Mouse (Mus musculus) CH12.LX (cell line): ENCODE measurements at regions not wholly inside any gene's neighbourhood (a gene's known extent, or its start where the extent isn't known, plus 50 kb on each side); places are given as distances from the start of the nearest gene placed in this dataset.

Source experiments
- DNase-seq: peaks from one replicate; pipeline ENCODE4 v3.0.0-alpha.2; 2013; ENCODE audit errors: extremely low read depth
- H3K27ac ChIP-seq: 2 replicates; pipeline ENCODE4 v1.5.1; 2012; ENCODE audit warnings: low read depth, mild to moderate bottlenecking, control low read depth, moderate library complexity; ENCODE audit not compliant: insufficient read depth
- H3K27me3 ChIP-seq: replicated peaks from 2 replicates; pipeline ENCODE3; 2012; ENCODE audit warnings: inconsistent platforms
- H3K36me3 ChIP-seq, 2 experiments: replicated peaks in 1 of 2; 2 replicates each; pipeline versions ENCODE3 to v1.6.1; 2012; ENCODE audit warnings: inconsistent platforms in 1 of 2, low read length in 1 of 2, mild to moderate bottlenecking in 1 of 2, mixed read lengths in 1 of 2, moderate library complexity in 1 of 2; ENCODE audit not compliant: control insufficient read depth in 1 of 2, insufficient read depth in 1 of 2
- H3K4me1 ChIP-seq, 2 experiments: 2 replicates each; pipeline ENCODE4 v1.6.1; 2012; ENCODE audit warnings: inconsistent platforms in 1 of 2, moderate library complexity in 1 of 2; ENCODE audit not compliant: insufficient read depth in 2 of 2, control insufficient read depth in 1 of 2
- H3K4me2 ChIP-seq: 2 replicates; pipeline ENCODE4 v1.6.1; 2012; ENCODE audit warnings: low read depth, mild to moderate bottlenecking, control low read depth; ENCODE audit not compliant: poor library complexity, insufficient read depth, severe bottlenecking
- H3K4me3 ChIP-seq, 3 experiments: fragments of 150-350 bp in 1 of 3; sonication (generic) in 1 of 3; replicated peaks in 1 of 3; 2 replicates each; pipeline versions ENCODE3 to v1.5.1; 2011 to 2012; ENCODE audit warnings: low read depth in 2 of 3, low read length in 2 of 3, mild to moderate bottlenecking in 2 of 3, moderate library complexity in 2 of 3, control low read depth in 1 of 3, improper control_type of control experiment in 1 of 3, inconsistent platforms in 1 of 3, mixed read lengths in 1 of 3; ENCODE audit not compliant: poor library complexity in 1 of 3
- H3K79me2 ChIP-seq: replicated peaks from 2 replicates; pipeline ENCODE4 v1.6.1; 2012; ENCODE audit warnings: mild to moderate bottlenecking, moderate library complexity; ENCODE audit not compliant: control insufficient read depth, poor library complexity, insufficient read depth, severe bottlenecking; ENCODE audit errors: extremely low read depth
- H3K9ac ChIP-seq: 2 replicates; pipeline ENCODE4 v1.6.1; 2012; ENCODE audit warnings: low read depth, mild to moderate bottlenecking, control low read depth, moderate library complexity; ENCODE audit not compliant: insufficient read depth
- H3K9me3 ChIP-seq: replicated peaks from 2 replicates; pipeline ENCODE3; 2012; ENCODE audit warnings: low read length, inconsistent platforms, mixed read lengths
- BHLHE40 ChIP-seq: IDR thresholded peaks from 2 replicates; pipeline ENCODE4 v1.6.1; 2011; ENCODE audit warnings: mild to moderate bottlenecking, low read depth, low read length, improper control_type of control experiment
- CHD2 ChIP-seq: IDR thresholded peaks from 2 replicates; pipeline ENCODE4 v1.6.1; 2011; ENCODE audit warnings: low read length, improper control_type of control experiment
- E2F4 ChIP-seq: IDR thresholded peaks from 2 replicates; pipeline ENCODE4 v1.6.1; 2011; ENCODE audit warnings: low read depth, low read length, improper control_type of control experiment; ENCODE audit not compliant: insufficient replicate concordance
- EP300 ChIP-seq: IDR thresholded peaks from 2 replicates; pipeline ENCODE4 v1.6.1; 2011; ENCODE audit warnings: low read length, improper control_type of control experiment
- ETS1 ChIP-seq: conservative IDR thresholded peaks from 2 replicates; pipeline ENCODE4 v1.6.1; 2012; ENCODE audit warnings: low read depth, mild to moderate bottlenecking, inconsistent platforms, low read length, improper control_type of control experiment, moderate library complexity
- HCFC1 ChIP-seq: IDR thresholded peaks from 2 replicates; pipeline ENCODE4 v1.6.1; 2012; ENCODE audit warnings: low read depth, mild to moderate bottlenecking, inconsistent platforms, low read length, improper control_type of control experiment
- JUN ChIP-seq: IDR thresholded peaks from 2 replicates; pipeline ENCODE4 v1.6.1; 2011; ENCODE audit warnings: low read depth, mild to moderate bottlenecking, low read length, improper control_type of control experiment, moderate library complexity; ENCODE audit not compliant: insufficient read depth
- KAT2A ChIP-seq: IDR thresholded peaks from 2 replicates; pipeline ENCODE4 v1.6.1; 2012; ENCODE audit warnings: low read length, improper control_type of control experiment, inconsistent platforms; ENCODE audit not compliant: insufficient replicate concordance
- MAFK ChIP-seq: IDR thresholded peaks from 2 replicates; pipeline ENCODE4 v1.6.1; 2011; ENCODE audit warnings: low read length, improper control_type of control experiment; ENCODE audit not compliant: insufficient replicate concordance
- MAZ ChIP-seq: IDR thresholded peaks from 2 replicates; pipeline ENCODE4 v1.6.1; 2012; ENCODE audit warnings: low read depth, mild to moderate bottlenecking, inconsistent platforms, low read length, improper control_type of control experiment, moderate library complexity
- MXI1 ChIP-seq: IDR thresholded peaks from 2 replicates; pipeline ENCODE4 v1.6.1; 2011; ENCODE audit warnings: mild to moderate bottlenecking, low read depth, low read length, improper control_type of control experiment
- MYC ChIP-seq: IDR thresholded peaks from 2 replicates; pipeline ENCODE4 v1.6.1; 2011; ENCODE audit warnings: low read depth, mild to moderate bottlenecking, improper control_type of control experiment, low read length
- NELFE ChIP-seq: IDR thresholded peaks from 2 replicates; pipeline ENCODE4 v1.6.1; 2011; ENCODE audit warnings: low read depth, low read length, improper control_type of control experiment
- NRF1 ChIP-seq: IDR thresholded peaks from 2 replicates; pipeline ENCODE4 v1.6.1; 2014; ENCODE audit warnings: low read depth, mild to moderate bottlenecking, inconsistent platforms, low read length, improper control_type of control experiment, moderate library complexity
- PAX5 ChIP-seq: IDR thresholded peaks from 2 replicates; pipeline ENCODE4 v1.6.1; 2012; ENCODE audit warnings: low read length, inconsistent platforms, mixed read lengths
- POLR2A ChIP-seq: IDR thresholded peaks from 2 replicates; pipeline ENCODE4 v1.6.1; 2011; ENCODE audit warnings: low read depth, mild to moderate bottlenecking, improper control_type of control experiment, low read length
- RCOR1 ChIP-seq: conservative IDR thresholded peaks from 2 replicates; pipeline ENCODE4 v1.6.1; 2012; ENCODE audit warnings: low read depth, mild to moderate bottlenecking, inconsistent platforms, low read length, improper control_type of control experiment
- SIN3A ChIP-seq: IDR thresholded peaks from 2 replicates; pipeline ENCODE4 v1.6.1; 2012; ENCODE audit warnings: low read length, improper control_type of control experiment, inconsistent platforms
- TCF12 ChIP-seq: IDR thresholded peaks from 2 replicates; pipeline ENCODE4 v1.6.1; 2014; ENCODE audit warnings: low read depth, mild to moderate bottlenecking, inconsistent platforms, low read length, improper control_type of control experiment
- USF1 ChIP-seq: IDR thresholded peaks from 2 replicates; pipeline ENCODE4 v1.6.1; 2014; ENCODE audit warnings: low read depth, mild to moderate bottlenecking, inconsistent platforms, low read length, improper control_type of control experiment
- USF2 ChIP-seq: conservative IDR thresholded peaks from 2 replicates; pipeline ENCODE4 v1.6.1; 2011; ENCODE audit warnings: low read depth, low read length, improper control_type of control experiment
- ZC3H11A ChIP-seq: IDR thresholded peaks from 2 replicates; pipeline ENCODE4 v1.6.1; 2012; ENCODE audit warnings: low read depth, mild to moderate bottlenecking, inconsistent platforms, low read length, improper control_type of control experiment
- ZKSCAN1 ChIP-seq: IDR thresholded peaks from 2 replicates; pipeline ENCODE4 v1.6.1; 2012; ENCODE audit warnings: low read depth, inconsistent platforms, low read length, improper control_type of control experiment, borderline replicate concordance
- ZNF384 ChIP-seq: IDR thresholded peaks from 2 replicates; pipeline ENCODE4 v1.6.1; 2012; ENCODE audit warnings: low read depth, low read length, improper control_type of control experiment, inconsistent platforms
- dilution Hi-C: fragments of 300-500 bp; cut with MboI; formaldehyde crosslinking; loops from 2 replicates; pipeline ENCODE4 v1.14.3; 2020; ENCODE audit warnings: low sequenced_read_pairs; ENCODE audit not compliant: extremely low pct_unique_long_range_greater_than_20kb, extremely low pct_ligation_motif_present
- in situ Hi-C: fragments of 300-500 bp; cut with MboI; formaldehyde crosslinking; loops from 3 replicates; pipeline ENCODE4 v1.14.3; 2019; ENCODE audit warnings: low sequenced_read_pairs, low pct_ligation_motif_present, low pct_unique_long_range_greater_than_20kb, mixed read lengths

DNA sequence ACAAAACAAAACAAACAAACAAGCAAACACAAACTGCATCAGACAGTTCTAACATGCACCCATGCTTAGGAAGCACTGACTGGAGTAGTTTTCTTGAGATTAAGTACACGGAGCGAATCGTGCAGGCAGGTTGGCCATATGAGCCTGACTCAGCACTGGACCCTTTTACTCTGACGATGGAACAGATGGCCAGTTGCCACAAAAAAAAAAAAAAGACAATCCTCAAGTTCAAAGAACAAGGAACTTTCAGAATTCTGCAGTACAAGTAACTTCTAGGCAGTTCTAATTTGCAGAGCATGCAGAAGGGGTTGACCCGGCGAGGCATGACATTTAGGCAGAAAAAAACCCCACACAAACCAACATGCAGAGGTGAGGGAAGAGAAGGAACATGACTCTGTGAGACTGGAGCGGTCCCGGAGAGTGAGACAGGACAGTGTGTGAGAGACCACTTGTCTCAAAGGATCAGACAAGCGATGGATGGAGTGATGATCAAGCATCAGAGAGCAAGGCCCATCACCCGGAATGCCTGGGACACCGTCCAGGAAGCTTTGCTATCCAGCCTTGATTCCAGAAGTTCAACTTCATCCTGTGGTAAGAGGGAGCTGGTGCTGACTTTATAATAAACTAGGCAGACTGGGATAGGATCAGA, 71.0 kb upstream of the Sesn3 start:
- no peak overlapping the region for H3K9ac ChIP-seq
- no peaks in the 10 kb centered on the region for H3K27me3 ChIP-seq
- H3K4me2 ChIP-seq = no peak overlapping the region
- peaks cover 7 to 39% of the 10 kb centered on the region in 2 experiments; a peak in 3 of 4 replicates for H3K4me1 ChIP-seq
- H3K79me2 ChIP-seq = no peaks in the 10 kb centered on the region
- H3K9me3 ChIP-seq = no peaks in the 10 kb centered on the region
- in situ Hi-C loops = no loop called here
- no peak overlapping the region for H3K4me3 ChIP-seq
- dilution Hi-C loops = no loop called here
- DNase-seq = no peak
- no peak overlapping the region for H3K27ac ChIP-seq
- TF ChIP-seq CHD2 (no peak), ZNF384 (peak; percentile 64)
- no peaks in the 10 kb centered on the region for H3K36me3 ChIP-seq

DNA sequence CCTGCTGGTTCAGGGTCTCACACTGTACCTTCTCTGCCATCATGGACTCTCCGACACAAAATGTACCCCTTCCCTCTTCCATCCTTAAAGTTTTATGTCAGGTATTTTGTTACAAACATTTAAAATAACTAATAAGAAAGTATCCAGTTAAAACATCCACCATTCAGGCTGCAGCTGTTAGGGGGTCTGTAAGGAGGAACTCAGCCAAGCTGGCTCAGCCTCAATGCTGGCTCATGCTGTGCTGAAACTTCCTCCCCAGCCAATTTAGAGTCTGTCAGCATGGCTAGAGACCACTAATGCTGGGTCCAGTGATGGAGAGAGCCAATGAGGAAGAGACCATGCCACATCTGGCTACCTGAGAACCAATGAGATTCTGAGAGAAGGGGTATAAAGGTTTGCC, 70.0 kb upstream of the Sesn3 start:
- in situ Hi-C loops = no loop called here
- H3K4me1 ChIP-seq = peaks cover 7 to 35% of the 10 kb centered on the region in 2 experiments; a peak in 3 of 4 replicates
- DNase-seq = no peak

DNA sequence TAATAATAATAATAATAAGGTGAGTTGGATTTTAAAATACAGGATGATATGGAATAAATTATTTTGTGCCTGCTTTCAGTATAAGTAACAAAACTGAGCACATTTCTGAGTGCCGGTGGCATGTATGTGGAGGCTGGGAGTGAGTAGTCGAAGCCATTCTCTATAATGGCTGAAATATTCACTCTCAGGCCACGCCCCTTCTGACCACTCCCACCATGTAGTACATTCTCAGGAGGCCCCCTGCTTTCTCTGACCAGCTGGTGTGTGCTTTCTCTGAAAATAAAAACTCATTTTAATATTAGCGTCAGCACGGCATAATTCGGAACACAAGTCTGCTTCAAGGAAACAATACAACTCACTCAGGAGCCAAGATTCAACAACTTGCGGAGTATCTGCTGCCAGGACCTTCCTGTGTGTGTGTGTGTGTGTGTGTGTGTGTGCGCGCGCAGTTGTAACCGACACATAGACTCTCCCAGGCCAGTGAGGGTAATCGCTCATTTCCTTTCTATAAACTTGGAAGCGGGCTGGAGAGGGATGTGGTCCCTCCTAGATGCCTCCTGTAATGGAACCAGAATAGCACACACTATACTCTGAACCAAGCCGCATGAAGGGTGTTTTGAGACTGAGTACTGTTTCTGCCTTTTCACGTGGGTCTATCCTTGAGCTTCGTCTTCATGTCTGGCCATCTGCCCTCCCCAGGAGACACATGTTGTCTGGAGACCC, 67.9 kb upstream of the Sesn3 start:
- DNase-seq = no peak
- Histone ChIP-seq H3K9ac (no peak overlapping the region), H3K79me2 (no peaks in the 10 kb centered on the region), H3K27me3 (no peaks in the 10 kb centered on the region), H3K4me3 (no peak overlapping the region), H3K36me3 (no peaks in the 10 kb centered on the region), H3K9me3 (no peaks in the 10 kb centered on the region), H3K4me1 (peaks cover 3 to 17% of the 10 kb centered on the region in 2 experiments; a peak in 2 of 4 replicates), H3K4me2 (no peak overlapping the region), H3K27ac (no peak overlapping the region)
- dilution Hi-C loops (no loop called here), in situ Hi-C loops (no loop called here)
- TF ChIP-seq USF1 = no peak
- no peak for TF ChIP-seq ZKSCAN1
- no peak for TF ChIP-seq SIN3A
- no peak for TF ChIP-seq MAFK
- TF ChIP-seq PAX5 = no peak
- no peak for TF ChIP-seq ETS1
- no peak for TF ChIP-seq KAT2A
- TF ChIP-seq MYC = no peak
- TF ChIP-seq, all 38 proteins: peak for 0

More for the DNA sequence above, 70.0 kb upstream of the Sesn3 start:
- Histone ChIP-seq H3K9me3 (no peaks in the 10 kb centered on the region), H3K4me2 (no peak overlapping the region), H3K27ac (no peak overlapping the region), H3K36me3 (no peaks in the 10 kb centered on the region), H3K79me2 (no peaks in the 10 kb centered on the region), H3K4me3 (no peak overlapping the region), H3K9ac (no peak overlapping the region), H3K27me3 (no peaks in the 10 kb centered on the region)
- no peak for TF ChIP-seq MYC
- no peak for TF ChIP-seq EP300
- TF ChIP-seq E2F4 = no peak
- no peak for TF ChIP-seq PAX5
- no peak for TF ChIP-seq JUN
- TF ChIP-seq HCFC1 = no peak
- no peak for TF ChIP-seq CHD2
- TF ChIP-seq POLR2A = no peak
- TF ChIP-seq ZKSCAN1 = no peak
- no peak for TF ChIP-seq NELFE
- no peak for TF ChIP-seq ZC3H11A
- no peak for TF ChIP-seq NRF1
- no peak for TF ChIP-seq BHLHE40
- TF ChIP-seq MAZ = no peak
- no peak for TF ChIP-seq SIN3A
- no peak for TF ChIP-seq MXI1
- TF ChIP-seq USF2 = no peak
- no peak for TF ChIP-seq RCOR1
- TF ChIP-seq MAFK = no peak
- TF ChIP-seq TCF12 = no peak
- dilution Hi-C loops = no loop called here
